Mouse (Mus musculus) ES-Bruce4 (cell line): Measurements from ENCODE around the gene Tmem108.

Experiments used
- CTCF ChIP-seq: IDR thresholded peaks from one replicate; pipeline ENCODE4 v1.8.1; 2011; ENCODE audit warnings: low read depth, low read length
- EP300 ChIP-seq: IDR thresholded peaks from 2 replicates; pipeline ENCODE4 v1.6.1; 2011; ENCODE audit warnings: low read depth, low read length; ENCODE audit not compliant: insufficient read depth

- no peak for TF ChIP-seq EP300
- no peak for TF ChIP-seq CTCF
These were observed 99.8 kb downstream of the Tmem108 start for GRCm38 (mm10) chr9:103661873-103662272.
